Mouse (Mus musculus): ENCODE measurements around the gene Krtap4-7.

- TF ChIP-seq CTCF (IDR thresholded peaks at IDR 0.05; ENCODE audit: borderline replicate concordance, control insufficient read depth, extremely low read depth, insufficient read depth, low read length, poor library complexity) (no peak), POLR2A (IDR thresholded peaks at IDR 0.05; ENCODE audit: control insufficient read depth, extremely low read depth, insufficient read depth, low read length, poor library complexity) (no peak)
Measured at GRCm38 (mm10) chr11:99634653-99635134, 9.2 kb downstream of the Krtap4-7 start, which contains the start of gene Krtap4-2.

All from thymus, adult 2 months (tissue).